Mouse (Mus musculus) urinary bladder, postnatal 10 days (tissue): ENCODE data around the gene Lacc1.
"Not testable (repeated sequence)": the region's sequence is repeated elsewhere in the genome, so short reads cannot be mapped to it uniquely, and the experiment has no call there.

Experiments used
- DNase-seq: peaks from one replicate; pipeline ENCODE4 v3.0.0; 2022; ENCODE audit warnings: low spot score

Lacc1 gene

GRCm38 (mm10) chr14:77036226-77037046, at the start of gene Lacc1, which contains the start of gene Ccdc122:
Gene Lacc1, minus strand, starts transcription at chr14:77036904.
Gene Ccdc122, plus strand, starts transcription at chr14:77036772.
- DNase-seq, result peak; percentile 54

- DNase-seq, result no peak
Observed at GRCm38 (mm10) chr14:77081248-77081647, 44.5 kb upstream of the Lacc1 start.

- DNase-seq, result no peak
Observed at GRCm38 (mm10) chr14:77069361-77069760, 32.7 kb upstream of the Lacc1 start.

DNA sequence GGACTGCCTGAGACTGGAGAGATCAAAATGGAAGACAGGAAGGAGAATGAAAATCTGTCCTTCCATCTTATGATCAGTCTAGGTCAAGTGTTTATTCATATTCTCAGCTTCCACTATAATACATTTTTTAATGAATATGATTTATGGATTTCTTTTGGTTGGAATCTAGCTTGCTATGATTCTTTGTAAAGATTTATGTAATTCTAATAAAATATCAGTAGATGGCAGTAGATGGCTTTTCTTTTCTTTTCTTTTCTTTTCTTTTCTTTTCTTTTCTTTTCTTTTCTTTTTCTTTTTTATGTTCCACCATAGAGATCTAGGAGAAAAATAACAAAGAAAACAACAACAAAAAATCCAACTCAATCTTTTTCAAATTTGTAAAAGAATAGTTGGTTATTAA, 16.6 kb upstream of the Lacc1 start:
- DNase-seq, result no peak

DNA sequence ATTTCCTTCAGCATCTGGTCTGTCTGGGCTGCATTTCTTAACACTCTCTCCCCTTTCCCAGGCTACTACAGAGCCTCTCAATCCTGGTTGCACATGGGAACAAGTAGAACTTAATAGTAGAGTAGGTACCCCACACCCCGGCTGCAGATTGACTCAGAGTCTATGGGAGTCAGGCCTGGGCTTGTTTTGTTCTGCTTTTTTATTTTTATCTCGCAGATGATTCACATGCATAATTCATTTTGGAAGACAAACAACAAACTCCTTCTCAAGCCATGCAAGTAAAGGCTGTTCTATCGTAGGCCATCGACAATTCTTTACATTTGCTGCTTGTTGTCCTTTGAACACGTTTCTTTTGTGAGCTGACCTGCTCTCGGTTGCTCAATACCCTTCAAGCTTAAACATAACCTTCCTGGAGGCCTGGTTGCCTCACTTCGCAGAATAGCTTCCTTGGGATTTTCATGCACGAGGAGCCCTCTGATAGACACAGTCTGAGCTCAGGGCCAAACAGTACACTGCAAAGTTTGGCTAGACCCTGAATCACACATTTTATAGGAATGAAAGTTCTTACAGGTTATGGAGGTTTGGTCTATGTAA, 1.2 kb upstream of the Lacc1 start:
- DNase-seq, result no peak

GRCm38 (mm10) chr14:77037330-77037729, 626 bp upstream of the Lacc1 start:
- no peak for DNase-seq

GRCm38 (mm10) chr14:77034970-77035369, 1.7 kb downstream of the Lacc1 start:
- DNase-seq, result no peak

DNA sequence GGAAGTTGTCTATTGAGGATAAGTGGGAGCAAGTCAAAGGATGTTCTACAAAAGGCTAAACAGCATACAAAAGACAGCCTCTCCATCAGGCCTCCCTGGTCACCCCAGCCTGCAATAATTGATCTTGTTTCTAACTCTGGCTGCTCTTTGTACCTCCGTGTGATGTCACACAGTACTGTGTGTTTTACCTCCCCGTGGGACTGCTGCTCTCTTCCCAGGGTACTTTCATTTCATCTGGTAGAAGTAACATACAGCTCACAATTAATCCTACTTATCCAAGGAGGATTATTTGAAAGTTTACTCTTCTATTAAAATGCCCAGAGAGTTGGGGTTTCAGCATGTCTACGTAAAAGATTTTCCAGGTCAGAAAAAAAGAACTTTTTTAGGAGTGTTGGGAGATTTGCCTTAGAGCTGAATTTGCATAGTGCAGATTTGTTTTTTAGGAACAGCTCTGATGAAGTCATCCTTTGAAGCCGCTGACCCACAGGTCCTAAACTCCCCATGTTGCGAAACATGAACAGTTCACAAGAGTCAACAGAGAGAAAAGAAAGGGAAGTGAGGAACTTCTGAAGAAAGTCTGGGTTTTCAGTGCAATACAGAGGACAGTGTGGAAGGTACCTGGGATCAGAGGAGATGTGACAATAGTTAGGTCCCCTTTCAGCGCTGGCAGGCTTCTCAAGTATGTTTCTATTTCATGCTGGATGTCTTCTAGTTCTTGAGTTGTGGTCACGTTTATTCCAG, 2.4 kb downstream of the Lacc1 start:
- DNase-seq, result no peak

GRCm38 (mm10) chr14:77033391-77033790, 3.3 kb downstream of the Lacc1 start:
- DNase-seq, result no peak

GRCm38 (mm10) chr14:77032433-77032832, 4.3 kb downstream of the Lacc1 start:
- DNase-seq, result no peak

DNA sequence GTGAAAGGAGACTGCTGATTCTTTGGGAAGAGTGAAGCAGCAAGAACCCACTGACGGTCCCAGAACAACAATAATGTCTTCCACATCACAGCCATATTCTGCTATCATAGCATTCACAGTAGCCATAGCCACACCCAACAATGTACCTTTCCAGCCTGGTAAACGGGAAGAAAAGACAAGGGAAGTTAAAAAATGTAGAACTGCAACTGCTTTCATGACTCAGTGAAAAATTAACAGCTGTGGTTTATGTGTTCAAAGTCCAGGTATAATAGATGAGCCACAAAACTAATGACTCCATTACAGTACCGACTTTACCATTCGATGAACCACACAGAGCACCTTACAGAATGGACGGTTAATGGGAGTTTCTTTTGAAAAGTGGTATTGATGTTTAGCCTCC, 5.9 kb downstream of the Lacc1 start:
- DNase-seq, result no peak

- no peak for DNase-seq
Observed at GRCm38 (mm10) chr14:77029319-77030054, 7.2 kb downstream of the Lacc1 start.

GRCm38 (mm10) chr14:77024499-77024898, 12.2 kb downstream of the Lacc1 start:
- no peak for DNase-seq

DNA sequence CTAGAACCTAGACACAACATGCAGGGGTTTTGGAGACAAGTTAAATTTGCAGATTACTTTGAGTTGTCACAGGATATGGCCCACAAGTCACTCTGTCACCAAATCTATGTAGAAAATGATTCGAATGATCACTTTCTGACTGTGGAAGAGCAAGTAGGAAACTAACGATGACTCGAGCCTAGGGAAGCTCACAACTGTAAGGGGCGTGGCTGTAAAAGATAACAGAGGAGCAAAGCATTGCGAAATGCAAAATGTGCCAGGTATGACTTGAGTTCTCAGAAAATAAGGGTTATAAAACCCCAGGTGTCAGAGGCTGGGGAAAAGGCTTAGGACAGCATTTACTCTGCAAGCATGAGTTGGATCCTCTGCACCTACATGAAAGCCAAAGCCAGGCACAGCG, 19.5 kb downstream of the Lacc1 start:
- no peak for DNase-seq

GRCm38 (mm10) chr14:77016783-77017182, 19.9 kb downstream of the Lacc1 start:
- DNase-seq, result not testable (repeated sequence)

DNA sequence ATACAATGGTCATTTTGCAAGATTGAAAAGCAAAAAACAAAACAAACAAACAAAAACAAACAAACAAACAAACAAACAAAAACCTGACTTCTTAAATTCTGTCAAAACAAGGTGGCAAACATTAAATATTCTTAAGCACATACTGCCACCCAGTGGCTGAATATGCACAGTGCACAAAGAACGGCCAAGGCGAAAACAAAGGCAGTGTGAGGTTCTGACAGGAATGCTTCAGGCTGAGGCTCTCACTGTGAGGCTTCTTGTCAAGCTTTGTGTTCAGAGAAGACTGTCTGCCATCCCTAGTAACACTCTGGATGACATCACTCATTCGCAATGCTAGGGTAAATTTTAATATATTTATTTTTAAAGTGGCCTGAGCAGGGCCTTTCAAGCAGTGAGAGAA, 24.9 kb downstream of the Lacc1 start:
- no peak for DNase-seq

GRCm38 (mm10) chr14:77008238-77008637, 28.5 kb downstream of the Lacc1 start:
- no peak for DNase-seq

- no peak for DNase-seq
Observed at GRCm38 (mm10) chr14:77005566-77005965, 31.1 kb downstream of the Lacc1 start.

GRCm38 (mm10) chr14:77004740-77005139, 32.0 kb downstream of the Lacc1 start:
- DNase-seq, result no peak

DNA sequence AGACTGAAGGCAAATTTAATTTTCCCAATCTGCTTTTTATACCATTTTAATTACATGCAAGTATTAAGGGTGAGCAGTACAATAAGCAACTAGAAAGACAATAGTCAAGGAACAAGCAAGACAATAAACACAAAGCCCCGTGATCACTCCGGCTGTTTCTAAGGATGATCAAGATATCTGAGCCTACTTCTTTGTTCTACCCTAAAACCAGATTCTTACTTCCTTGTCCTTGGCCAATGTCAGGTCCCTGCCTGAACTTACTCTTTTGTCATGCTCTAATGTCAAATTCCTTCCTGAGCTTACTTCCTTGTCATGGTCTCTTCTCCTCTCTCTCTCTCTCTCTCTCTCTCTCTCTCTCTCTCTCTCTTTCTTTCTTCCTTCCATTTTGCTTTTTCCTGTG, 46.4 kb downstream of the Lacc1 start:
- not testable (repeated sequence) for DNase-seq

GRCm38 (mm10) chr14:76981781-76982180, 54.9 kb downstream of the Lacc1 start:
- no peak for DNase-seq

- no peak for DNase-seq
Observed at GRCm38 (mm10) chr14:76981176-76981575, 55.5 kb downstream of the Lacc1 start.
